Mouse (Mus musculus) lung, postnatal 0 days (tissue): ENCODE measurements at regions not wholly inside any gene's neighbourhood (a gene's known extent, or its start where the extent isn't known, plus 50 kb on each side); places are given as distances from the start of the nearest gene placed in this dataset.

ENCODE experiments used
- CTCF ChIP-seq: IDR thresholded peaks from 2 replicates; pipeline ENCODE4 v1.5.1; 2016; ENCODE audit warnings: antibody characterized with exemption, mild to moderate bottlenecking
- EP300 ChIP-seq: IDR thresholded peaks from 2 replicates; pipeline ENCODE4 v1.6.1; 2016; ENCODE audit warnings: antibody characterized with exemption, mild to moderate bottlenecking, control low read depth

GRCm38 (mm10) chr2:75010647-75011046 lies 185.0 kb downstream of the Mtx2 start:
- TF ChIP-seq CTCF (no peak), EP300 (no peak)
